Mouse (Mus musculus) thymus, adult 18-20 months (tissue): ENCODE results near the gene Il4.

Experiments used
- DNase-seq, 2 experiments: peaks; one replicate each; pipeline ENCODE4 v3.0.0; 2022; ENCODE audit warnings: mixed read lengths in 2 of 2

The Il4 gene

GRCm38 (mm10) chr11:53618619-53619198 is at the start of gene Il4:
TSS of gene Il4 (minus strand) at chr11:53618669.
- DNase-seq = no peak

- no peak for DNase-seq
Measured at GRCm38 (mm10) chr11:53664091-53664490, 45.6 kb upstream of the Il4 start.

- DNase-seq = no peak
Measured at GRCm38 (mm10) chr11:53662794-53663674, 44.6 kb upstream of the Il4 start.

- DNase-seq = no peak
Measured at GRCm38 (mm10) chr11:53657828-53658227, 39.4 kb upstream of the Il4 start.

- DNase-seq = no peak
Measured at GRCm38 (mm10) chr11:53657381-53657780, 38.9 kb upstream of the Il4 start.

GRCm38 (mm10) chr11:53656558-53657202 is 38.2 kb upstream of the Il4 start:
- DNase-seq = no peak

GRCm38 (mm10) chr11:53655043-53655442 is 36.6 kb upstream of the Il4 start:
- no peak for DNase-seq

- no peak for DNase-seq
Measured at GRCm38 (mm10) chr11:53652427-53652826, 34.0 kb upstream of the Il4 start.

- DNase-seq = no peak
Measured at GRCm38 (mm10) chr11:53651441-53651840, 33.0 kb upstream of the Il4 start.

- no peak for DNase-seq
Measured at GRCm38 (mm10) chr11:53644017-53644416, 25.5 kb upstream of the Il4 start.

- no peak for DNase-seq
Measured at GRCm38 (mm10) chr11:53642744-53643279, 24.3 kb upstream of the Il4 start.

- DNase-seq = no peak
Measured at GRCm38 (mm10) chr11:53637803-53638260, 19.4 kb upstream of the Il4 start.

- no peak for DNase-seq
Measured at GRCm38 (mm10) chr11:53637046-53637802, 18.8 kb upstream of the Il4 start.

- DNase-seq = no peak
Measured at GRCm38 (mm10) chr11:53636183-53636646, 17.7 kb upstream of the Il4 start.

- no peak for DNase-seq
Measured at GRCm38 (mm10) chr11:53635590-53636182, 17.2 kb upstream of the Il4 start.

- DNase-seq = no peak
Measured at GRCm38 (mm10) chr11:53634556-53634955, 16.1 kb upstream of the Il4 start, which contains the start of gene Il13. TSS of gene Il13 (minus strand) at chr11:53634702.

- DNase-seq = no peak
Measured at GRCm38 (mm10) chr11:53633644-53634043, 15.2 kb upstream of the Il4 start.

- no peak for DNase-seq
Measured at GRCm38 (mm10) chr11:53632122-53632733, 13.8 kb upstream of the Il4 start.

GRCm38 (mm10) chr11:53627859-53628258 is 9.4 kb upstream of the Il4 start:
- peak; percentile 3 to 29 for DNase-seq

- DNase-seq = no peak
Measured at GRCm38 (mm10) chr11:53626802-53627373, 8.4 kb upstream of the Il4 start.

- no peak for DNase-seq
Measured at GRCm38 (mm10) chr11:53624124-53624523, 5.7 kb upstream of the Il4 start.
